Mouse (Mus musculus): ENCODE measurements around the gene Esp38.
"Not testable (repeated sequence)": the region's sequence is repeated elsewhere in the genome, so short reads cannot be mapped to it uniquely, and the experiment has no call there.

The Esp38 gene

DNA sequence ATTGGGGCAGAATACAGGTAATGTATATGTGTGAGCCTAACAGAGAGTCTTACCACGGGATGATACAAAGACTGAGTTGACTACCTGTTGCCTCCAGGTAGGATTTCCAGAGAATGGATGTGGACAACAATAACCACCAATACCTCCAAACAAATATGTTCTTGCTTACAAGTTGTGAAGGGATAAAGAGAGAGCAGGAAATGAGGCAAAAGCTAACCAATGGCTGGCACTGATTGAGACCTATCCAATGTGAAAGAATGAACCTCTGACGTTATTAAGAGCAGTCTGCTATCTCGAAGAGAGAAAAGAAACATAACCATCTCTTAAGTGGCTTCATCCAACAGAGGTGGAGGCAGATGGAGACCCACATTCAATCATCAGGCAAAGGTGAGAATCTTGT is at the start of gene Esp38:
TSS of gene Esp38 (plus strand) at position 301 of the 400 bp plus-strand sequence.
- no peak for DNase-seq (ENCODE audit: low spot score in 2 of 2)

DNA sequence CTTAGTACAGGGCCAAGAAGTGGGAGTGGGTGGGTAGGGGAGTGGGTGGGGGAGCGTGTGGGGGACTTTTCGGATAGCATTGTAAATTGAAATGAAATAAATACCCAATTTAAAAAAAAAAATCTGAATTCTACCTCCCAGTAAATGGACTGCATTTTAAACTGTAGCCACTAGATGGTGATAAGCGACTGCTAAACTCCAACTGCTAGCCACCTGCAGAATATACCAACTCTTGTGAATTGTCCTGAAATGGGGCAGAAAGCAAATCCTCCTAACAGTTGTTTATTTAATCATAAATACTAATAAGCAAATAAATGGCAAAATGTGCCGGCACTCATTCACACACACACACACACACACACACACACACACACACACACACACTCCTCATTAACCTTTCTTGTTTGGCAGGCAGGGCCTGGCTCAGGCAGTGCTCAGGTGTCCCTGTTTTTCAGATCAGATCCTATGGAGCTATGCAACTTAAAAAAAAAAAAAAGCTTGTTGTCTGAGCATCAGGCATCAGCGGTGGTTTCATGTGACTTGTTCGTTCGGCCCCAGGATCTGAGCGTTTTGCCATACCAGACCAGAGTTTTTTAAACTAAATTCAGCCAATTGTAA is 47.3 kb upstream of the Esp38 start:
- not testable (repeated sequence) for DNase-seq (ENCODE audit: low spot score in 2 of 2)

Measured in urinary bladder, postnatal 4 days (tissue).